Mouse (Mus musculus): ENCODE data around the gene Krt82.
"Not testable (repeated sequence)": the region's sequence is repeated elsewhere in the genome, so short reads cannot be mapped to it uniquely, and the experiment has no call there.

Krt82 gene

DNA sequence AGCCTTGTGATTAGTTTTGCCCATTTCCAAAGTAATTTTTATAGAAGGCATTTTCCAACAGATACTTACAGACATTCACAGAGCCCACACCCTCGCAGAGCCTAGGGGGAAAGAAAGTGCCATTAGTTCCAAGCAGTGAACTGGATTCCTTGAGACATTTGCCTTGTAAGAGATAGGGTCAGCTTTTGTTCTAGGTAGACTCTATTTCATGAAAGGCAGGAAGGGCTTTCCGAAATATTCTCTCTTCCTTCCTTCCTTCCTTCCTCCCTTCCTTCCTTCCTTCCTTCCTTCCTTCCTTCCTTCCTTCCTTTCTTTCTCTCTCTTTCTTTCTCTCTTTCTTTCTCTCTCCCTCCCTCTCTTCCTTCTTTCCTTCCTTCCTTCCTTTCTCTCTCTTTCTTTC is 33.3 kb downstream of the Krt82 start, which contains the start of gene Gm49425:
Gm49425 (minus strand) TSS at position 101 of the 400 bp plus-strand sequence.
- not testable (repeated sequence) for DNase-seq (ENCODE audit: low read depth, low spot score)

GRCm38 (mm10) chr15:101508247-101508646 is 42.2 kb downstream of the Krt82 start:
- no peak for DNase-seq (ENCODE audit: low read depth, low spot score)

DNA sequence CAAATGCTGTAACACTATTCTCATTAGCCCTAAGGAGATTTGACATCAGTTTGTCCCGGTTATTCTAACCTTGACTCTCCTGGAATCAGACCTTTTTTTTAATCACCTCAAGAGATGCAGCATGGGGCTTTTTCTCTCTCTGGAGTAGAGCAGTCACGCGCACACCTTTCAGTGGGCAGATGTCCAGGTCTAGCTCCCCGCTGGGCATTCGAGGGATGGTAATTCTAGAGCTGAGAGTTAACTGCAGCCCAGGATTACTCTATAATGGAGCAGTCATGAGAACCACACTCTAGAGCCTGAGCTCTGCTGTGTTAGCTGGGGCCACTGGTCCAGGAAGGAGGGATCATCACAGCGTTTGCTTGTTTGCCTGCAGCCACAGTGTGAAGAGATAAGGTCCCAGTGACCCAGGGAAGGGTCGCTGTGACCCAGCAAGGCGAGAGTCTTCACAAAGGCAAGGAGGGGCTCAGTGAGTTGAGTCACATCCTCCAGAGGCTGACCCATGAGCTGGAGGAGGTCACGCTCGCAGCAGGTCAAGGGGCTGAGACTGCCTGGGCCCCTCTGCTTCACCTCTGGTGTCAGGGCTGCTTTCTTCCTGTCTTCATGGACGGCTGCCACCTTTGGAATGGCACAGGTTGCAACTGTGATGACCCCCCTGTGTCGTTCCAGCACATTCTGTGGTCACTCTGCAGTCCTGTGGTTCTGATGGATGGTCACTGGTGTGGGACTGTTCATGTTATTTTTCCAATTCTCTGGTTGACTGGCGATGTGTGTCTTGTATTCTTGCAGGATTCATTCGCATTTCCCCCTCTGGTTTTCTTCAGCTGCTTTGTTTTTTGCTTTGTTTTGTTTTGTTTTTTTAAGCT is 43.3 kb downstream of the Krt82 start:
- no peak for DNase-seq (ENCODE audit: low read depth, low spot score)

DNA sequence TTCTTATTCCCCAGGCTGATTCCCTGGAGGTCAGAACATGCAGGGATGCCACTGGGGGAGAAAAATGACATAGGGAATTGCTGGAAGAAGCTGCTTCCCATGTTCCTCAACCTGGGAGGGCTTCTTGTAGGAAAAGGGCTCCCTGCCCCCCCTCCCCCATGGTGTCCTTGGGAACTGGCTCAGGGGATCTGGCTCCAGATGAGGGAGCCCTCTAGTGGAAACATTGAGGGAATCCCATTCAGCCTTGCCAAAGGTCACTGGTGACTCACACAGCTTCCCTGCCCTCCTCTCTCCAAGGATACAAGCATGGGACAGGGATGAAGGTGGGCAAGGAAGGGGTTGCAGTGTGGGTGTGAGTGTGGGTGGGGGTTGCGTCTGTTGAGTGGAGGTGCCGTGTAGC is 53.3 kb downstream of the Krt82 start:
- no peak for DNase-seq (ENCODE audit: low read depth, low spot score)

DNA sequence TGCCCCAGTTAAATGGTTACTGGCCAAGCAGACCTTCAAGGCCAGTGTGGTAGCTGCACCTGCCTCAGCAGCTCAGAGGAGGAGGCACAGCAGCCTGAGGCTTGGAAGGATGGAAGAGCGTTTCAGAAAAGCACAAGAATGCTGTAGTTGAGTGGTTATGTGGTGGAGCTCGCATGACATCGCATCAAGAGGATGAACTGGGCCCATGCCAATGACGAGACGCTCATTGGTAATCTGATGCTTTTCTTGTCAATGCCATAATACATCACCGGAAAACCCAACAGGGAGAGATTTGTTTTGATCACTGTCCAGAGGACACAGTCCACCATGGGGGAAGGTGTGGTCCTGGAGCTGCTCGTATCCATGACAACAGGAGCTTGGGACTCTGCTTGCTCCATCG is 55.2 kb downstream of the Krt82 start:
- no peak for DNase-seq (ENCODE audit: low read depth, low spot score)

DNA sequence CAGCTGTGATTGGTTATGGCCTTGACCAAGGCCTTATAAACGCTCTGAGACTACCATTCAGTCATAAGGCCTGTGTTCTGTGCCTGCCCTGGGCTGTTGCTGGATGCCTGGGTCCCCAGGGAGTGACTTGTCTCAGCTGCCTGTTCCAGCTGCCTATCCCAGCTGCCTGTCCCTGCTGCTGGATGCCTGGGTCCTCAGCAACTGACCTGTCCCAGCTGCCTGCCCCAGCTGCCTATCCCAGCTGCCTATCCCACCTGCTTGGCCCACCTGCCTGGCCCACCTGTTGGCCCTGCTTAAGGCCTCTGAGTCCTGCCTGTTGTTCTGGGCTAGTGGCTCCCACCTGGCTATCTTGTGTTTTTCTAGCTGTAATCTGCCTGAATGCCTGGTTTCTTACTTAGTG is 56.3 kb downstream of the Krt82 start:
- DNase-seq (ENCODE audit: low read depth, low spot score) = no peak

GRCm38 (mm10) chr15:101493713-101494112 is 56.8 kb downstream of the Krt82 start:
- no peak for DNase-seq (ENCODE audit: low read depth, low spot score)

GRCm38 (mm10) chr15:101492718-101493117 is 57.7 kb downstream of the Krt82 start:
- no peak for DNase-seq (ENCODE audit: low read depth, low spot score)

- no peak for DNase-seq (ENCODE audit: low read depth, low spot score)
Observed at GRCm38 (mm10) chr15:101491431-101491830, 59.0 kb downstream of the Krt82 start, which contains the start of gene Krt83. Gene Krt83, minus strand, starts transcription at chr15:101491512.
